Mouse (Mus musculus): ENCODE measurements around the gene Ssr2.
A peak's percentile ranks its signal among the peaks of the same experiment; 100 is the strongest.
"Not testable (repeated sequence)": the region's sequence is repeated elsewhere in the genome, so short reads cannot be mapped to it uniquely, and the experiment has no call there.

The Ssr2 gene

DNA sequence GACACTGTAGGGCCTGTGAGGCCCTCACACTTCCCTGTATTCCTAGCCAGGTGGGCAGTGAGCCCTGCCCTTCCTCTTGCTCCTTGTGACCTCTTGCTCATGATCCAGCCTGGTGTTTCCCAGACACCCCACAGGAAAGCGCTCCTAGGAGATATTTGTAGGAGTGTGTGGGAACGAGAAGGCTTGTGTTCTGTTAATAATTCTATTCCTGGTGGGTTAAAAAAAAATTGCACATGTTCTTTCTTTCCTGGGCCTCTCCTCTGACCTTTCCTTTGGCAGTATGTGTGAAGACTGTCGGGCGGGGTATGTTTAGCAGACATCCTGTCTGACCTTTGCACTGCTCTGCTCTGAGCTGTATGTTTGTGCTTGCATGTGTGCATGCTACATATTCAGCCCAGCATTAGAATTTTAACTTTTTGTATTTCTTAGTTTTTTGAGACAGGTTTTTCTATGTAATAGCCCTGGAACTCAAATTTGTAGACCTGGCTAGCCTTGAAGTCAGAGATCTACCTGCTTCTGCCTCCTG is 9.1 kb upstream of the Ssr2 start:
- no peak for DNase-seq

GRCm38 (mm10) chr3:88567892-88568291 is 7.8 kb upstream of the Ssr2 start:
- DNase-seq = no peak

DNA sequence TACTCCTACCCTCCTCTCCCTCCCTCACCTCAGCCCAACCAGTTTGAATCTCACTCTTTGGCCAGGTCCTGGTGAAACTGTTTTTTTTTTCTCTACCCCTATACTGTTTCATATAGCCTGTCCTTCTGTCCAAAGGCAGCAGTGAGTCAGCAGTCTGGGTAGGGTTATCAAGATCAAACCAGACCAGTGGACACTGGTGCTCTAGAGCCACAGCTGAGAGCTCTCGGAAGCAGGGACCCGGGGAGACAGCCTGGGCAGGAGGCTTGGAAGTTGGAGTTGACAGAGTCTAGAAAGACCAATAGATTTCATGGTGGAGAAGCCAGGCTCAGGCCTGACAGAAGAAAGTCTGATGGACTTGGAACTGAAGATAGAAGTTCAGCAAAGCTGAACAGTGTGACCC is 7.1 kb upstream of the Ssr2 start:
- no peak for DNase-seq

DNA sequence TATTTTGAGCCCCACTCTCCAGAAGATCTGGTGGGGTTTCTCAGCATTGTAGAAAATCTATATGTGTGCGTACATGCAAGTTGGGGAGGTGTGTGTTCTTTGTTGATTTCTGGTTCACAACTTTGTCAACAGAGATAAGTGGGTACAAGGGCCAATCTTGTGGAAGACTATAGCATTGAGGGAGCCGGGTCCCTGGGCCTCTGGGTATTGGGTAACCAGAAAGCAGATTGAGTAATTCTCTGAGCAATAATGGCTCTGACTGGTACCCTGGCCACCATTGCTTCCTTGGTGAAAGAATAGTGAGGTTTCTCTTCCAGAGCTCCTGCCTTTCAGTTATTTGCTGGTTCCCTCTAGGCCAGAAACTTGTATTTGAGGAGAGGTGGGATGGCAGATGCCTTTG is 6.6 kb upstream of the Ssr2 start:
- DNase-seq = no peak

DNA sequence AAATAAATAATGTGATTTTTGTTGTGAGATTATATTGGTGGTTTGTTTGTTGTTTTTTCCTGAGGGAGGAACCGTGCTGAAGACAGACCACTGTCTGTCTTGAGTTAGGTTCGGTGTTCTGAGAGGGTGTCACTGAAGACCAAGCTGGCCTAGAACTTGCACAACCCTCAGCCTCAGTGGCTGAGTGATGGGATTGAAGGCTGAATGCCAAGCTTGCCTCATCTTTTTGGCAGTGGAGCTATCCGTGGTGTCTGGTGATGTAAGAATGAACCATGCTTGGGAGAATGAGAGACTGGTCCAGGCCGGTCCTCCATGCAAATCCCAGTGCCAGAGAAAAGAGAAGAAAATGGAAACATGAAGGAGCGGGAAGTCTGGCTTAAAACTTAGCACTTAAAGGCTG is 6.0 kb upstream of the Ssr2 start:
- DNase-seq = no peak

DNA sequence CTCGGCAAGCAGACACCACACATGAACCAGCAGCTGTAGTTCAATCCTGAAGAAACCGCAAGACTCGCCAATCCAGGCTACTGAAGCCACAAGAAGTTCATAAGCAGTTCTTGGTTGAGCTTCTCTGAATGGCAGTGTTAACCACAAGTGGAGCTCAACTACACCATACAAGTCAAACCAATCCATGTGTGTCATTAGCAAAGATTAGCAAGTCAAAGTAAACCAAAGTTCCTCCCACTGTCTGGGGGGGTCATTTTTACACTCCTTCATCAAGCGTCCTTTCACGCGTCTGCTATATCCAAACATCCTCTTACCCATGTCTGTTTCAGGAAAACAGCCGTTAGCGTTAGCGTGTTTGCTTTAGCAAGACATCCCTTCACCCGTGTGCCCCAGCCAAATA is 5.3 kb upstream of the Ssr2 start:
- DNase-seq = no peak

GRCm38 (mm10) chr3:88571856-88572255 is 3.8 kb upstream of the Ssr2 start:
- no peak for DNase-seq

DNA sequence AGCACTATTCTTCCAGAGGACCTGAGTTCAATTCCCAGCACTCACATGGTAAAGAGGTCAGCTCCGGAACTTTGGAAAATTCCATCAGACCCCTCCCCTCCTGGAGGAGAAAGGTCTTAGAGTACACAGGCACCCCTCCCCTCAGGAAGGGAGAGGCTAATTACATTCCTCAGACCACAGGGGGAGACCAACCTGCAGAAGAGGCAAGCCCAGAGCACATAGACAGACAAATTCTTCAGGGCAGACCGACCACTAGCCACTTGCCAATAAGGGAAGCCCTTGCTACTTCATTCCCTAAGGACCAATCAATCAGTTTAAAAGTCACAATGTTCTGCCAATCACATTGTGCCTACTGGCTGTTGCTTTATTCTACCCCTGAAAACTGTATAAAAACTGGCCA is 2.8 kb upstream of the Ssr2 start:
- no peak for DNase-seq

DNA sequence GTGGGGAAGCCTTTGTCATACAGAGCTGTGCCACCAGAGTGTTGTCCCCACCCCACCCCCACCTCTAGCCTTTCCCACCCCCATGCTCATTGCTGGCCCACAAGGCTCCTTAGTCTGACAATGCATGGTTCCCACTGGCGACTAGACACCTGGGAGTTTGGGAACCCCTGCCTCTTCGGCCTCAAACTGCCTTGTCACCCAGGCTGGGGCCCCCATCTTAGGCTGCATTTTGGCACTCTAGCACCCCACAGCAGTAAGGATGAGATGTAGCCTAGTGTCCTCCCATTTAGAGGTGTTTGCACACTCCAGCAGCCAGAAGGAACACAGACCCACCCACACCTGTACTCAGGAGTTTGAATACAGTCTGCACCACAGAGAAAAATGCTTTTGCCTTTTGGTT is 1.9 kb upstream of the Ssr2 start:
- no peak for DNase-seq

DNA sequence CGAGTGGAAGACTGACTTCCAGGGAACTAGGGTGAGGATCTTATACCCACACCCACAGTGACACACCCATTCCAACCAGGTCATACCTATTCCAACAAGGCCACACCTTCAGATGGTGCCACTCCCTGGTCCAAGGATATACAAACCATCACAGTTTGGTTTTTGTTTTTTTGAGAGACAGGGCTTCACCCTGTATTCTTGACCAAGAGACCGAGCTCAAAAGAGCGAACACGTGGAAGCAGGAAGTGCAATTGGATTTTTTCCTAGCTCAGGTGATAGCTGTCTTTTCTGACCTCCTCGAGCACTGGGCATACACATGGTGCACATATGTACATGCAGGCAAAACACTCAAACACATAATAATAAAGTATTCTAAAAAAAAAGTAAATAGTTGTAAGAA is 2.2 kb downstream of the Ssr2 start:
- not testable (repeated sequence) for DNase-seq

GRCm38 (mm10) chr3:88578498-88579424 is 3.1 kb downstream of the Ssr2 start:
- DNase-seq = no peak

DNA sequence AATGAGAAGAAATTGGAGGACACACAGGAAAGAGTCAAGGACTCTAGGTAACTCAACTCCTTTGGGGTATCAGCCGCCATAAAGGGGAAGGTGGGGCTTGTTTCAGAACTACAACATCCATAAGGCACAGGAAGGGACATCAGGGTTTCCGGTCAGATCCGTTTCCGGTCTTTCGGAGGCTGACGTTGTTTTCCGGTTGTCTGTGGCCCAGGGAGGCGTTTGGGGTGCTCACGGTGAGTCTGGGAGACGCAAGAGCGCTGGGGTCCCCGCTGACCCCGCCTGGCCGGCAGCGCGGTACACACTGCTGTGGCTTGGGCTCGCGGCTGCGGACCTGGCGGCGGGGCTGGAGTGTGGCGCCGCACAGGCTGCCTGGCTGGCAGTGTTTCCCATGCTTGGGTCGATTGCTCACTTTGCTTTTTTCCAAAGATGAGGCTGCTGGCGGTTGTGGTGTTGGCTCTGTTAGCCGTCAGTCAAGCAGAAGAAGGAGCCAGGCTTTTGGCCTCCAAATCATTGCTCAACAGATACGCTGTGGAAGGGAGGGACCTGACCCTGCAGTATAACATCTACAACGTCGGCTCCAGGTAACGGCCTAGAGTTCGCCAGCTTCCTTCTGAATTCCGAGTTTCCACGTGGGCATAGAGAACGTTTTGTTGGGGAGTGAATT is 3.9 kb downstream of the Ssr2 start:
- peak; percentile 70 for DNase-seq

DNA sequence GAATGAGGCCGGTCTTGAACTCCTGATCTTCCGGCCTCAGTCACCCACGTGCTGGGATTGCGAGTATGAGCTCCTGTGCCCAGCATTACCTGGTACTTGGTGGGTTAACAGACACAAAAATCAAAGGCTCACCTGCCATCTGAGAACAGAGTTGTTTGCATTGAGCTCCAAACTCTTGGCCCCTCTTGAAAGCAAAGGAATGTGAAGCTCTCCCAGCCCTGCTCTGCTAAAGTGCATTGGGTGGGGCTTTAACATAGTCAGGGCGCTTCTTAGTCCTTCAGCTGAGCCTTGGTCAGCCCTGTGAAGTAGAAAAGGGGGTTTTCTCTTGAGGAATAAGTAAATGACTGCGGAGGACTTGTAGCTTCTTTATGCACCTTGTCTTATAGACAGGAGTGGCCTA is 10.1 kb downstream of the Ssr2 start:
- no peak for DNase-seq

DNA sequence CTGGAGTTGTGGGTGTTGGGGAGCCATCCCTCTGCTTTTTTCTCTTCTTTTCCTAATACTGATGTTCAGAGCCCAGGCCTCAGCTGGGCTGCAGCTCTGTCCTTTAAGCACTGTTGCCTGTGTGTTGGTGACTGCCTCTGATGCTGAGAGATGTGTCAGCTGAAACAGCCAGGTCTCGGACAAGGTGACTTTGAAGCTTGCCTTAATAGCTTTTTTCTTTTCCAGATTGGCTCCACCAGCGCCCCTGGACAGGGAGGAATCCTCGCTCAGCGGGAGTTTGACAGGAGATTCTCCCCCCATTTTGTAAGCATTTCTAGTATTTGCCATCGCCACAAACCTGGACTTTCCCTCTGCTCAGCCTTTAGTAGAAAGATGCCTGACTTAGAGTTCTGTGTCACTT is 11.0 kb downstream of the Ssr2 start:
- DNase-seq = no peak

- no peak for DNase-seq
Measured at GRCm38 (mm10) chr3:88590246-88590645, 14.6 kb downstream of the Ssr2 start.

DNA sequence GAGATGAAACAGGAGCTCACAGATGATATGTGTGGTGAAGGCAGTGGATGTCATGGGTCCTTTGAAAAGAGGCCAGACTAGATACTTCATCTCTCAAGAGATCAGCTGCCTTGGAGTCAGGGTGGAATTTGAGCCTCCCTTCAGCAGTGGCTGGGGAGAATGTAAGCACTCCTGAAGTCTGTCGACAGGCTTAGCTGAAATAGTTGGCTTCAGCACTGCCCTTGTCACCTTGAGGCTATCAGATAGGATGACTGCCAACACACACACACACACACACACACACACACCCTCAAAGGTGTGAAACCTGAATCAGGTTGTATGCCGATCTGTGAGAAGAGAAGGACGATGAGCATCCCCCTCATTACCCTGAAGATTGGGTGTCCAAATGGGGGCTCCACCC is 15.4 kb downstream of the Ssr2 start:
- DNase-seq = no peak

GRCm38 (mm10) chr3:88591950-88592731 is 16.5 kb downstream of the Ssr2 start:
- no peak for DNase-seq

DNA sequence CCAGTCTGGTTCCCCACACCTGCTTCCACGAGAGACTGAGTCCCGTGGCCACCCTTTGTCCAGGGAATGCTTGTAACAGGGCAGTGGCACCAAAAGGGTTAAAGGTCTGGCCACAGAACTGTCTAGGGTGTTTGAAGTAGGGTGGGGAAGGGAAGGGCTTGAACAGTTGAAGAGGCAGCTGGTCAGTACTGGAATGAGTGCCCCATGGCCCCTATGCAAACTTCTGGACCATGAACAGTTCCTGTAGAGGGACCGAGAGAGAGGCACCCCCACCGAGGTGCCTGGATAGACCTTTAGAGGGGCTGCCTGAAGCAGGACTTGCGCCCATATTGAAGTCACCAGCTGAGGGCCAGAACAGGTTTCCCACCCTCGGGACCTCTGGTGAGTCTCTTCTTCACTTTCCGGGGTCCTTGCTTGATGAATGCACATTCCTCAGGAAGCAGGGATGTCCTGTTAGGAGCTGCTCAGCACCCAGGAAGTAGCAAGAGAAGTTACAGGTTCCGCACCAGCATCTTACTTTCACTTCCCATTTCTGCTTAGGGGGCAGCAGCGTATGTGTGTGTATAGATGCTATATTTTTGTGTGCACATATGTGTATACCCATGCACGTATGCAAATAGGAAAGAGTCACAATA is 17.4 kb downstream of the Ssr2 start:
- DNase-seq = no peak

GRCm38 (mm10) chr3:88593893-88594580 is 18.4 kb downstream of the Ssr2 start:
- DNase-seq = no peak

DNA sequence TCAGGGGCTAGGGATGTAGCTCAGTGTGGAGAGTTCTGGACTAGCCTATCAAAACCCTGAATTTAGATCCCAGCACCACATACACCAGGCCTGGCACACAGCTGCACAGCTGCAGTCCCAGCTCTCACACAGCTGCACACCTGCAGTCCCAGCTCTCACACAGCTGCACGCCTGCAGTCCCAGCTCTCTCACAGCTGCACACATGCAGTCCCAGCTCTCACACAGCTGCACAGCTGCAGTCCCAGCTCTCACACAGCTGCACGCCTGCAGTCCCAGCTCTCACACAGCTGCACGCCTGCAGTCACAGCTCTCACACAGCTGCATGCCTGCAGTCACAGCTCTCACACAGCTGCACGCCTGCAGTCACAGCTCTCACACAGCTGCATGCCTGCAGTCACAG is 20.9 kb downstream of the Ssr2 start:
- not testable (repeated sequence) for DNase-seq

- DNase-seq = no peak
Measured at GRCm38 (mm10) chr3:88602466-88602865, 26.8 kb downstream of the Ssr2 start.

- DNase-seq = peak; percentile 62
Measured at GRCm38 (mm10) chr3:88603714-88604161, 28.1 kb downstream of the Ssr2 start.

Data from right cerebral cortex, postnatal 4 days (tissue).